Mouse (Mus musculus) layer of hippocampus, postnatal 14 days (tissue): ENCODE results near the gene Ipo5. TPM values are rescaled to one million over a fixed set of nuclear protein-coding genes. Genes with fewer than 3 reads are reported as not detected.

ENCODE experiments used
- DNase-seq, 2 experiments: peaks; one replicate each; pipeline ENCODE4 v3.0.0; 2021 to 2022; ENCODE audit warnings: low spot score in 2 of 2, mixed read lengths in 1 of 2
- long read RNA-seq, 2 experiments: library from polyadenylated mRNA; stranded (forward); transcript quantifications; one replicate each; pipeline ENCODE4 v2.0.0; 2021
- total RNA-seq, 2 experiments: library from RNA; stranded (reverse); gene quantifications; 2 replicates each; pipeline ENCODE4 v1.2.3; 2021

Gene Ipo5
- total RNA-seq = 100 to 1,000 TPM in 1 of 2 experiments, 10 to 100 TPM in 1; 98.5 to 102 TPM
- long read RNA-seq, experiment 1, full-length matches to known transcripts = 24 of 41 reads
- long read RNA-seq, experiment 1, partial matches to known transcripts = 12 of 41 reads
- long read RNA-seq, experiment 1, other reads (novel, unspliced or antisense) = 5 of 41 reads
- long read RNA-seq, experiment 2, full-length matches to known transcripts = 28 of 44 reads
- long read RNA-seq, experiment 2, partial matches to known transcripts = 12 of 44 reads
- long read RNA-seq, experiment 2, other reads (novel, unspliced or antisense) = 4 of 44 reads

- peak; percentile 90 to 97 for DNase-seq
These were observed at the start of gene Ipo5 for GRCm38 (mm10) chr14:120910733-120911324. Gene Ipo5, plus strand, starts transcription at chr14:120911224.

GRCm38 (mm10) chr14:120863205-120863604, 47.8 kb upstream of the Ipo5 start:
- DNase-seq = no peak

- no peak for DNase-seq
These were observed 46.1 kb upstream of the Ipo5 start for GRCm38 (mm10) chr14:120864896-120865295.

- no peak for DNase-seq
These were observed 44.5 kb upstream of the Ipo5 start for GRCm38 (mm10) chr14:120866573-120866972.

GRCm38 (mm10) chr14:120867121-120867520, 43.9 kb upstream of the Ipo5 start:
- DNase-seq = no peak

GRCm38 (mm10) chr14:120868494-120868893, 42.5 kb upstream of the Ipo5 start:
- DNase-seq = no peak

GRCm38 (mm10) chr14:120870736-120871135, 40.3 kb upstream of the Ipo5 start:
- DNase-seq = no peak

- DNase-seq = no peak
These were observed 36.6 kb upstream of the Ipo5 start for GRCm38 (mm10) chr14:120874397-120874796.

- no peak for DNase-seq
These were observed 35.9 kb upstream of the Ipo5 start for GRCm38 (mm10) chr14:120875144-120875543.

- DNase-seq = no peak
These were observed 35.1 kb upstream of the Ipo5 start for GRCm38 (mm10) chr14:120875811-120876388.

GRCm38 (mm10) chr14:120877147-120877546, 33.9 kb upstream of the Ipo5 start:
- DNase-seq = no peak

GRCm38 (mm10) chr14:120879026-120879425, 32.0 kb upstream of the Ipo5 start:
- DNase-seq = no peak

GRCm38 (mm10) chr14:120880601-120881000, 30.4 kb upstream of the Ipo5 start:
- DNase-seq = no peak

- no peak for DNase-seq
These were observed 30.0 kb upstream of the Ipo5 start for GRCm38 (mm10) chr14:120881054-120881453.

- DNase-seq = no peak
These were observed 22.3 kb upstream of the Ipo5 start for GRCm38 (mm10) chr14:120888681-120889080.

- no peak for DNase-seq
These were observed 18.7 kb upstream of the Ipo5 start for GRCm38 (mm10) chr14:120892369-120892768.

- DNase-seq = no peak
These were observed 14.4 kb upstream of the Ipo5 start for GRCm38 (mm10) chr14:120896613-120897012.

- DNase-seq = no peak
These were observed 12.1 kb upstream of the Ipo5 start for GRCm38 (mm10) chr14:120898876-120899275.

GRCm38 (mm10) chr14:120909396-120909795, 1.6 kb upstream of the Ipo5 start:
- DNase-seq = no peak

GRCm38 (mm10) chr14:120910320-120910719, 704 bp upstream of the Ipo5 start:
- peak in 1 of 2 experiments; percentile 23 for DNase-seq

GRCm38 (mm10) chr14:120911388-120911901, 421 bp downstream of the Ipo5 start:
- peak; percentile 13 to 23 for DNase-seq

- DNase-seq = no peak
These were observed 1.2 kb downstream of the Ipo5 start for GRCm38 (mm10) chr14:120912090-120912710.
